Mouse (Mus musculus) lung, postnatal 0 days (tissue): ENCODE measurements around the gene Ywhaq.

Source experiments
- CTCF ChIP-seq: IDR thresholded peaks from 2 replicates; pipeline ENCODE4 v1.5.1; 2016; ENCODE audit warnings: antibody characterized with exemption, mild to moderate bottlenecking
- EP300 ChIP-seq: IDR thresholded peaks from 2 replicates; pipeline ENCODE4 v1.6.1; 2016; ENCODE audit warnings: antibody characterized with exemption, mild to moderate bottlenecking, control low read depth

- peak; percentile 44 for TF ChIP-seq CTCF
- TF ChIP-seq EP300: 0 out of 2 replicates have a peak, but pooled peaks have one; percentile 31
These were observed 13.6 kb upstream of the Ywhaq start for GRCm38 (mm10) chr12:21431039-21431438.
